Mouse (Mus musculus): ENCODE measurements around the gene Nt5m. TPM values are rescaled to one million over a fixed set of nuclear protein-coding genes. Genes with fewer than 3 reads are reported as not detected.
A peak's percentile ranks its signal among the peaks of the same experiment; 100 is the strongest.

Nt5m gene
- polyA plus RNA-seq (2012; rRNA removed), result 8.5 and 8.9 TPM in 2 replicates
- 10.0 and 10.6 TPM in 2 replicates for polyA plus RNA-seq (2014; fragmentation: Nextera tagmentation; extraction: Ambion mirVana)

DNA sequence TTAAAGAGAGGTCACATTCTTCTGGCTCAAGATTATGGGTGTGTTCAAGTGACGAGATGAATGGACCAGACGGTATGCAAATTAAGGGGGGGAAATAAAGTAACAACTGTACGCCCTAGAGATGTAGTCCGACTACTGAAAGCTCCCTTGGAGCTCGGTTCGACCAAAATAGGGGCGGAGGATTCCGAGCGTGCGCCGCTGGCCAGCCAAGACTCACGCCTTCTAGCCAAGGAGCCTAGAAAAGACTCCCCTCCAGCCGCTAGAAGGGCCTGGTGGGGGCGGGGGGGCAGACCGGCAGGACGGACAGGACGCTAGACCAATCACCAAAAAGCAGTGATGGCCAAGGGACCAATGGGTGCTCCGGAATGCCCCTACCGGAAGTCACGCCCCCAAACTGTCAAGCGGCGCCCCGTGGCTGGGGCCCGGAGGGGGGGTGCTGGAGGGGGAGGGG, at the start of gene Nt5m:
Nt5m (plus strand) TSS at position 440 of the 451 bp plus-strand sequence.
- DNase-seq (ENCODE audit: low read depth in 3 of 3, low spot score in 3 of 3), result peak; percentile 90
- Histone ChIP-seq H3K4me1 (replicated peaks; ENCODE audit: control insufficient read depth in 2 of 2, insufficient read depth in 2 of 2, low read length in 1 of 2) (peaks cover 14 to 16% of the 10 kb centered on the region in 2 experiments), H3K9ac (replicated peaks) (peak within 1 kb of the TSS; percentile 91), H3K4me2 (ENCODE audit: low read depth) (peak within 1 kb of the TSS; percentile 88), H3K36me3 (replicated peaks; ENCODE audit: control insufficient read depth, insufficient read depth, low read depth) (peaks cover 11% of the 10 kb centered on the region), H3K27me3 (ENCODE audit: control insufficient read depth, insufficient read depth, low read length) (no peaks in the 10 kb centered on the region), H3K27ac (peak within 1 kb of the TSS; percentile 82), H3K4me3 (ENCODE audit: insufficient read depth in 1 of 2, low read depth in 2 of 2, low read length in 2 of 2) (peak within 1 kb of the TSS; percentile 82 to 84), H3K9me3 (ENCODE audit: control insufficient read depth, low read length) (no peaks in the 10 kb centered on the region)
- peak; percentile 97 for ATAC-seq (ENCODE audit: insufficient read depth)
- WGBS (ENCODE audit: insufficient replicate concordance), result under 1% methylated on average over 24 of the region's 24 CpGs
- no peak for TF ChIP-seq CTCF (IDR thresholded peaks at IDR 0.05; ENCODE audit: low read depth)
- peak; percentile 58; the same call in 1 of the 2 replicates for TF ChIP-seq EP300 (IDR thresholded peaks at IDR 0.05; ENCODE audit: low read depth)

- H3K36me3 ChIP-seq (replicated peaks; ENCODE audit: control insufficient read depth, insufficient read depth, low read depth), result peaks cover 22% of the 10 kb centered on the region
- H3K9ac ChIP-seq (replicated peaks), result no peak overlapping the region
- TF ChIP-seq EP300 (IDR thresholded peaks at IDR 0.05; ENCODE audit: low read depth) (no peak), CTCF (IDR thresholded peaks at IDR 0.05; ENCODE audit: low read depth) (no peak)
- H3K27me3 ChIP-seq (ENCODE audit: control insufficient read depth, insufficient read depth, low read length), result no peaks in the 10 kb centered on the region
- DNase-seq (ENCODE audit: low read depth in 3 of 3, low spot score in 3 of 3) (no peak), ATAC-seq (ENCODE audit: insufficient read depth) (no peak)
- no peak overlapping the region for H3K4me2 ChIP-seq (ENCODE audit: low read depth)
- 82% methylated on average over 6 of the region's 6 CpGs for WGBS (ENCODE audit: insufficient replicate concordance)
- H3K4me3 ChIP-seq (ENCODE audit: insufficient read depth in 1 of 2, low read depth in 2 of 2, low read length in 2 of 2), result no peak overlapping the region
- H3K27ac ChIP-seq, result no peak overlapping the region
- no peaks in the 10 kb centered on the region for H3K9me3 ChIP-seq (ENCODE audit: control insufficient read depth, low read length)
- H3K4me1 ChIP-seq (replicated peaks; ENCODE audit: control insufficient read depth in 2 of 2, insufficient read depth in 2 of 2, low read length in 1 of 2), result no peaks in the 10 kb centered on the region
These were observed 45.9 kb upstream of the Nt5m start for GRCm38 (mm10) chr11:59793390-59793789.

GRCm38 (mm10) chr11:59800412-59800811, 38.8 kb upstream of the Nt5m start:
- Histone ChIP-seq H3K9me3 (ENCODE audit: control insufficient read depth, low read length) (no peaks in the 10 kb centered on the region), H3K9ac (replicated peaks) (no peak overlapping the region), H3K4me3 (ENCODE audit: insufficient read depth in 1 of 2, low read depth in 2 of 2, low read length in 2 of 2) (no peak overlapping the region), H3K27me3 (ENCODE audit: control insufficient read depth, insufficient read depth, low read length) (no peaks in the 10 kb centered on the region), H3K4me1 (replicated peaks; ENCODE audit: control insufficient read depth in 2 of 2, insufficient read depth in 2 of 2, low read length in 1 of 2) (no peaks in the 10 kb centered on the region), H3K4me2 (ENCODE audit: low read depth) (no peak overlapping the region), H3K27ac (no peak overlapping the region), H3K36me3 (replicated peaks; ENCODE audit: control insufficient read depth, insufficient read depth, low read depth) (peaks cover 22% of the 10 kb centered on the region)
- DNase-seq (ENCODE audit: low read depth in 3 of 3, low spot score in 3 of 3) (no peak), ATAC-seq (ENCODE audit: insufficient read depth) (no peak)
- peak; percentile 49 for TF ChIP-seq CTCF (IDR thresholded peaks at IDR 0.05; ENCODE audit: low read depth)
- no peak for TF ChIP-seq EP300 (IDR thresholded peaks at IDR 0.05; ENCODE audit: low read depth)
- WGBS (ENCODE audit: insufficient replicate concordance), result 85% methylated on average over 10 of the region's 10 CpGs

DNA sequence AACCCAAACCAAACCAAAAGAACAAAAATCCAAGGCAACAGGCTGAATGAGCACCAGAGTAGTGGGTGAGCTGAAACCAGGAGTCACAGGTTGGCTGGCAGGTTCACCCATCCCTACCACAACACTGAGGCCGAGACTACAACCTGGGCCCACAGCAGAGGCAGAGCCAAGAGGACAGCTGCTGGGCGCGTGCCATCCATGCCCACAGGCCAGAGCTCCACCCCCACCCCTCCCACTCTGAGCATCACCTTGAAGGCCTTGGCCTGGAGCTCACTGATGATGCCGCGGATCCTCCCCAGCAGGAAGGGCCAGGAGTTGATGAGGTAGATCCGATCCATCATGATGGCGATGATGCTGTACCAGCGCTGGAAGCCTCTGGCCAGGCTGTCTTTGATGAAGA, 37.4 kb upstream of the Nt5m start:
- 90% methylated on average over 8 of the region's 8 CpGs for WGBS (ENCODE audit: insufficient replicate concordance)
- Histone ChIP-seq H3K36me3 (replicated peaks; ENCODE audit: control insufficient read depth, insufficient read depth, low read depth) (peaks cover 17% of the 10 kb centered on the region), H3K4me2 (ENCODE audit: low read depth) (no peak overlapping the region), H3K4me3 (ENCODE audit: insufficient read depth in 1 of 2, low read depth in 2 of 2, low read length in 2 of 2) (no peak overlapping the region), H3K27ac (no peak overlapping the region), H3K4me1 (replicated peaks; ENCODE audit: control insufficient read depth in 2 of 2, insufficient read depth in 2 of 2, low read length in 1 of 2) (no peaks in the 10 kb centered on the region), H3K27me3 (ENCODE audit: control insufficient read depth, insufficient read depth, low read length) (no peaks in the 10 kb centered on the region), H3K9me3 (ENCODE audit: control insufficient read depth, low read length) (no peaks in the 10 kb centered on the region), H3K9ac (replicated peaks) (no peak overlapping the region)
- DNase-seq (ENCODE audit: low read depth in 3 of 3, low spot score in 3 of 3), result no peak
- no peak for ATAC-seq (ENCODE audit: insufficient read depth)
- no peak for TF ChIP-seq EP300 (IDR thresholded peaks at IDR 0.05; ENCODE audit: low read depth)
- TF ChIP-seq CTCF (IDR thresholded peaks at IDR 0.05; ENCODE audit: low read depth), result no peak

DNA sequence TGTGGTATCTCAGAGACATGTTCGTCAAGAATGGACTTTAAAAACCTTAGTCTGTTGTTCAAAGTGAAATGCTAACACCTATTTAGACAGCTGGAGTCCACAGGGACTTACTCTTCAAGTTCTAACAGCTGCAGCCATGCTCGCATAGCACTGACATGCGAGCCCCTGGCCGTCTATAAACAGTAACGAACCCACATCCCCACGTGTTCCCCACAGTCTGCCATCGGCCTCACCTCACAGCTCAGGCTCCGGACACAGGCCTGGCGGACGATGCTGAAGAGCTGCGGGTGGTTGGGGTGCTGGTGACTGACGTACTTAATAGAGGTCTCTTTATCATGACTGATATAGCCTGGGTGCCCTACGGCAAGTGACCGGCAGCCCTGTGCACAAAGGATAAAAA, 35.7 kb upstream of the Nt5m start:
- H3K36me3 ChIP-seq (replicated peaks; ENCODE audit: control insufficient read depth, insufficient read depth, low read depth), result peaks cover 20% of the 10 kb centered on the region
- H3K9me3 ChIP-seq (ENCODE audit: control insufficient read depth, low read length), result no peaks in the 10 kb centered on the region
- no peak overlapping the region for H3K9ac ChIP-seq (replicated peaks)
- 81% methylated on average over 14 of the region's 14 CpGs for WGBS (ENCODE audit: insufficient replicate concordance)
- no peak for DNase-seq (ENCODE audit: low read depth in 3 of 3, low spot score in 3 of 3)
- H3K27ac ChIP-seq, result no peak overlapping the region
- H3K4me3 ChIP-seq (ENCODE audit: insufficient read depth in 1 of 2, low read depth in 2 of 2, low read length in 2 of 2), result no peak overlapping the region
- no peak for ATAC-seq (ENCODE audit: insufficient read depth)
- no peak overlapping the region for H3K4me2 ChIP-seq (ENCODE audit: low read depth)
- peaks cover 2% of the 10 kb centered on the region in 2 experiments for H3K4me1 ChIP-seq (replicated peaks; ENCODE audit: control insufficient read depth in 2 of 2, insufficient read depth in 2 of 2, low read length in 1 of 2)
- TF ChIP-seq EP300 (IDR thresholded peaks at IDR 0.05; ENCODE audit: low read depth) (no peak), CTCF (IDR thresholded peaks at IDR 0.05; ENCODE audit: low read depth) (no peak)
- H3K27me3 ChIP-seq (ENCODE audit: control insufficient read depth, insufficient read depth, low read length), result no peaks in the 10 kb centered on the region

Measured in liver, embryonic 14.5 days (tissue).